Mouse (Mus musculus) stomach, postnatal 0 days (tissue): ENCODE measurements around the gene Ank2.

ENCODE experiments used
- CTCF ChIP-seq: IDR thresholded peaks from 2 replicates; pipeline ENCODE4 v1.5.1; 2016; ENCODE audit warnings: antibody characterized with exemption, low read depth, mild to moderate bottlenecking, moderate library complexity
- EP300 ChIP-seq: optimal IDR thresholded peaks from 2 replicates; pipeline ENCODE3; 2016; ENCODE audit warnings: antibody characterized with exemption

DNA sequence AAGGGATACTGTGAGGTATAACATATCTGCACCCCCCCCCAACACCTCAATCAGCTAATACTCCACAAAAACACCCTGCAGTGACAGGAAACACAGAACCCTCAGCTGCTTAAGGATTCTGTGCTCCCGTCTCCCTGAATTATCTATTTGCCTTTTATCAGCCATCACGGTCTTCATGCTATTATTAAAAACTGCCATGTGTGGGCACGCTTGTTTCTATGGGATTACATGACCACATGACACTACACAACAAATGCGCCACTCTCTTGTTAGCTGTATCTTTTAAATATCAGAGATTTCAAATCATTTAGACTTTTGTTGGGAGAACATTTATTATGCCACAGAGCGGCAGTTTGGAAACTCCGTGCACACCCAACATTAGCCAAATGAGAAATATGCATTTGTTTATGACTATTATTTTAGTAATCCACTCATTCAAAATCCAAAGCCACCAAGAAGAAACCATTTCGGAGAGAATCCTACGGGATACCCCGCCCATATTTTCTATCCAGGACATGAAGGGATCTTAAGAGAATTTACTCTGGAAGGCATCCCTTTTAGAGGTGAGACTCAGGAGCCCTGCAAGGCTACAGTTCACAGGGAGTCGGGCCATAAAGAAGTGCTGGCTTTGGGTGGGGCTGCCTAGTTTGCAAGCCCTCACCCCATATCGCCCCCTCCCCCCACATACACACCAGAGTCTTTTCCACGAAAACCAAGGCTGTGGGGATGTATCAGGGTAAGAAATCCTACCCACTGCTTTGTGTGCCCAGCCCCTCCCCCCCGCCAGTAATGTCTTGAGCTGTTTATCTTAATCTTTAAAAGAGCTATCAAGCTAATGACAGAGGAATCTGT, 274.6 kb downstream of the Ank2 start:
- no peak for TF ChIP-seq CTCF
- no peak for TF ChIP-seq EP300
